Mouse (Mus musculus) activated CD4-positive, CD25-positive, alpha-beta regulatory T cell, adult 4 months (primary cell): ENCODE measurements around the gene Dpt. TPM values are rescaled to one million over a fixed set of nuclear protein-coding genes. Genes with fewer than 3 reads are reported as not detected.
"Not testable (repeated sequence)": the region's sequence is repeated elsewhere in the genome, so short reads cannot be mapped to it uniquely, and the experiment has no call there.

Experiments used
- ATAC-seq: one replicate; pipeline ENCODE4 v1.8.0; 2017
- polyA plus RNA-seq, 2 experiments: library from polyadenylated mRNA; unstranded; fragments of 100-300 nt; shearing (Covaris generic); gene quantifications; one replicate each; pipeline ENCODE4 v1.2.1; 2017

Gene Dpt
- polyA plus RNA-seq, 2 experiments from 2014 or later, result 0.57 to 0.83 TPM

DNA sequence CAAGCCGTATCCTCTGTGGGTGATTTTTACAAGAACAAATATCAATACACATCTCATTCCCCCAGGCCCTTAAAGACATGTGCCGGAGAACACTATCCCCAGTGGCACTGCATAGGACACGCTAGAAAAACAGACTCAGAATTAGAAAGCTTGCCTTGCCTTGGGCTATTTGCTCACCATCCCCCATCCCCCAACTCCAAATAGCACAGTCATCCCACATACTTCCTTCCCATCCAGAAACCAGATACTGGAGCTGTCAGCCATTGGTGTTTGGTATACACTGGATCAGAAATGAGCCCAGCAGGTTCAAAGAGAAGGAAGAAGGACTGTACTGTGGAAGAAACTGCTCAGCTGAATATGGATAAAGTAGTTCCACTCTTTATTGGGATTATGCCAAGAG is 25.4 kb downstream of the Dpt start:
- no peak for ATAC-seq

DNA sequence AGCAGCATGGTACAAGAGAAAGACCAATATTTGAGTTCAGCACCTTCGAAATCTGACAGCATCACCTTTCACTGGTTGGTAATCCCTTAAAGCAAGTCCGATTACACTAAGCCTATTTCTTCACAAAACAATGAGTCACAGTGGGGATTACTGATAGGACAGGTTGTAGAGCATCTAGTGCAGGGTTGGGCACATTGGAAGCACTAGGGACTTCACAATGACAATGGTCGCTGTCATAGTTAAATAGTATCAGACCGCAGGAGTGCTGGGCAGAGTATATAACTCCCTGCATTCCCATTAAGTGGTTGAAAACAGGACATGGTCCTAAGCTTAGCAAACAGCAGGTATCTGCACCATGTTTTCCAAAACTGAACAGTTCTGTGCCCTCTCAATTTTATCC is 25.8 kb downstream of the Dpt start:
- no peak for ATAC-seq

- no peak for ATAC-seq
These were observed 28.5 kb downstream of the Dpt start for GRCm38 (mm10) chr1:164824896-164825295.

DNA sequence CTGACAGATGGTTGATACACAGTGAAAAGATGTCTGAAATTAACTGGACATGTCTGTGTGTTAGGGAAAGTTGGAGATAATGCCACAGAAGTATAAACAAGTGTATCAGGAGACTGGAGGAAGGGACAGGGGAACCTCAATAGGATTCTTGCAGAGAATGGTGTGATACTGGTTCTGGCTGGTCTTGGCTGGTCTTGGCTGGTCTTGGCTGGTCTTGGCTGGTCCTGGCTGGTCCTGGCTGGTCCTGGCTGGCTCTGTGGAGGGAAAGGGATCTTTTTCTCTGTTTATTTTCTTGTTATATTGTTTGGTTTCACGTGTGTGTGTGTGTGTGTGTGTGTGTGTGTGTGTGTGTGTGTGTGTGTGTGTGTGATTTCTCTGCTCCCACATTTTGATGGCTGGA is 33.4 kb downstream of the Dpt start:
- ATAC-seq, result no peak

DNA sequence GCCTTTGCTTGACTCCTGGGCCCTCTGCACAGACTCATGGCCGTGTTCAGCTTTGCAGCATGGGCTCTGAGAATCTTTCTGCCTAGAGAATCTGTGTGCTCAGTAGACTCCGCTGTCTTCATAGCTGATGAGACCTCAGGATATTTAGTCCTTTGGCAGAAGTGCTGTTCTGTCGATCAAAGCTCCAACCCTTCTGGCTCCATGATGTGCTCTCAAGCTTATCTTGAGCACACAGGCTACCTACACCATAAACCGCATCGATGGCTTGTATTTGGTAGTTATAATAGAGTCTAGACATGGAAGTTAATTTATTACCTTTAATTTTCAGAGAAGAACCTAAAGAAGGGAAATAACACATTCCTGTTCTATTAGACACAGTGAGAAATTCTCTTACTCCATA is 36.0 kb downstream of the Dpt start:
- ATAC-seq, result no peak

GRCm38 (mm10) chr1:164848616-164849265 is 52.3 kb downstream of the Dpt start:
- ATAC-seq, result no peak

DNA sequence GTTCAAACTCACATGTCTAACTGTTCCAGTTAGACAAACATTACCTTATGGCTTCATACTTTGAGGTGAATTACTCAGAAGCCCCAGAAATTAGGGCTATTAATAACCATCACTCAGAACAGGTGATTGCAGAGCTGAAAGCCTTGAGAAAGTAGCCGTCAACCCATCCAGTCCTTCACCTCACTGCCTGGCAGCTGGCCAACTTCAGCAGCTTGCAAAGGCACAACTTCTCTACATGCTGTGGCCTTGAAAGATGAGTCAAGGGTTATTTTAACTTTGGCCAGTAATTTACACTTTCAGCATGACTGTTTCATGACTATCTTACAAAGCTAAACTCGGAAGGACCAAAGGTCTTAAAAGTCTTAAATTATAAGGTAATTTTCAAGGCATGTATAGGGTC is 59.3 kb downstream of the Dpt start:
- not testable (repeated sequence) for ATAC-seq

GRCm38 (mm10) chr1:164859952-164860351 is 63.5 kb downstream of the Dpt start:
- no peak for ATAC-seq

DNA sequence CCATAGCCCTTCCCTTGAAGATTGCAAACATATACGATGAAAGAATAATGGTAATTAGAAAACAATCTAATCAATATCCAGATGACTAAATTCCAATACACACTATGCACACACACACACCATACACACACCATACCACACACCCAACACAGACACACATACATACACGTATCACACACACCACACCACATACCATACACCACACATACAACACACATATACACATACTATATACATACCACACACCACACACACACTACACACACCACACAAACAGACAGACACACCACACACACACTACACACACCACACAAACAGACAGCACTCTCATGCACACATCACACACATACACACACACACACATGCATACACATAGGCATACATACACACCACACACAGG is 64.3 kb downstream of the Dpt start:
- ATAC-seq, result no peak

- no peak for ATAC-seq
These were observed 65.1 kb downstream of the Dpt start for GRCm38 (mm10) chr1:164861501-164861900.

- no peak for ATAC-seq
These were observed 66.8 kb downstream of the Dpt start for GRCm38 (mm10) chr1:164862946-164863883.

GRCm38 (mm10) chr1:164864666-164865065 is 68.2 kb downstream of the Dpt start:
- no peak for ATAC-seq

DNA sequence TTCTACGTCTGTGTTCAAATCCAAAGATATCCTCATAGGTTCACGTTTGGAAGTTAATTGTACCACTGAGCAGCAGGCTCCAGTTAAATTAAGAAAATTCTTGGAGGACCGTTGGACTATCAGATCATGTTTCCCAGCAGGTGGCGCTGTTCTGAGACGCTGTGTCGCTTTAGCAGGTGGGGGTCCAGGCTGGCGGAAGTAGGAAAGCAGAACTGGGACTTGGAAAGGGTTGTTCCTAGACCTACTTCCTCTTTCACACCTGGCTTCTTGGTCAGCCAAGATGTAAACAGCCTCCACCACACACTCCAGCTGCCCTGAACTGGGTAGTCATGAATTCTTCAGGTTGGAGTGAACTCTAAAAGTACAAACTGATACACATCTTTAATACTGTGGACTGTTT is 74.2 kb downstream of the Dpt start:
- no peak for ATAC-seq

Other genes with a start within 250 kb of the Dpt start
- gene Xcl1, start 138.9 kb downstream of the Dpt start, polyA plus RNA-seq, result 10 to 100 TPM in 1 of 2 experiments, 1 to 10 TPM in 1; 4.3 to 14.9 TPM